Mouse (Mus musculus) right cerebral cortex, postnatal 4 days (tissue): ENCODE results near the gene Uck1.

ENCODE experiments used
- DNase-seq: peaks from one replicate; pipeline ENCODE4 v3.0.0-alpha.2; 2022

The Uck1 gene

DNA sequence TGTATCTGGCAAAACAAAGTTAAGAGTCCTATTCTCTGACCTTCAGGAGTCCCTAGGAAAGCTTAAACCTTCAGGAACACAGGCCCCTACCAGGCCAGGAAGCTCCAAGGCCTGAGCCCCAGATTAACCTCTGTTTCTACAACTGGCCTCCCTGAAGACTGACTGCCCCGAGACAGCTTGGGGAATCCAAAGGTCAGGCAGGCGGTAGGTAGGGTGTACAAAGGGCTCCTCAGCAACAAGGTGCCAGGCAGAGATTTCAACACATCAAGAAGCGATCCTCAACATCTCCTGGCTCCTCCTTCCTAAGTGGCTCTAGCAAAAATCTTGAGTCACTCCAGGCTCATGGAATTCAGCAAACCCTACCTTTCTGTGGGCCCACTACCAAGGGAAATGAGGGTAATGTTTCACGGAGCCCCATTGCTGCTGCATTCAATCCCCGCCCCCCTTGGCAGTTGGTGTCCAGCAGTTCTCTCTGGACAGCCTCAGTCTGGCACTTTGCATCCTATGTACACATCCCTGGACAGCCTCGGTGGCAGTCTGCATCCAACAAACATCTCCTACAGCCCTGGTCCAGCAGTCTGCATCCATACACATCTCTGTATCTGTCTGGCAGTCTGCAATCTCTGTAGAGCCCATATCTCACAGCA lies 949 bp downstream of the Uck1 start:
- DNase-seq = no peak

DNA sequence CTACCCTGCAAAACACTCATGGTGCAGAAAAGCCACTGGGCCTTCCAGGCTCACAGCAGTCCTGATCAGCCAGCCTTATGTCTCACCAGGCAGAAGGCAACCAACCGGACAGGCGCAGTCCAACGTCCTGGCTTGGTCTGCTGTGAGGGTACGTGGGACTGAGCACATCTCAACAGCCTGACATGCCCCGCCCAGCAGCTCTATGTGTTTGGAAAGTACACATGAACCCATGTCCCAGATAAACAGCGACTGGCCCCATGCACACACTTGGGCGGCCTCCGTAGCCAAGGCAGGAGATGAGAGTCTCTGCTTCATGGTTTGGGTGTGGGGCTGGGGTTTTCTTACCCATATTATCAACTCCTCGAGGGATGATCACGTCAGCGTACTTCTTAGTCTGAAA lies 3.7 kb downstream of the Uck1 start:
- DNase-seq = no peak

DNA sequence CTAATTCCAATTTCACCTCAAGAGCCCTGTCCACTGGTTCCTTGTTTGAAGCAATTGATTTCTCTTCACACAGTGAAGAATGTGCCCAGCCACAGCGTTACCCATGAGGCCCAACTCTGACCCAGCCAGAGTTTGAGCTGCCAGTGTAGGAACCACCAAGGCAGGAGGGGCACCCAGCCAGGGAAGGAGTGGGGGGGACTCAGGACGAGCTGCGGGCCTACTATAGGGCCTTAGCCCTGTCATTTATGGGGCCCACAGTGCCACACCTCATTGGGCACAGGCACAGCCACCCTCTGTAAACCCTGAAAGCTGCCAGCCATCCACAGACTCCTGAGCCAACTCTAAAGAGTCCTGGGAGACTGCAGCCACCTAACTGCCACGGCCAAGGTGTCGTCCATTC lies 5.4 kb downstream of the Uck1 start:
- no peak for DNase-seq

DNA sequence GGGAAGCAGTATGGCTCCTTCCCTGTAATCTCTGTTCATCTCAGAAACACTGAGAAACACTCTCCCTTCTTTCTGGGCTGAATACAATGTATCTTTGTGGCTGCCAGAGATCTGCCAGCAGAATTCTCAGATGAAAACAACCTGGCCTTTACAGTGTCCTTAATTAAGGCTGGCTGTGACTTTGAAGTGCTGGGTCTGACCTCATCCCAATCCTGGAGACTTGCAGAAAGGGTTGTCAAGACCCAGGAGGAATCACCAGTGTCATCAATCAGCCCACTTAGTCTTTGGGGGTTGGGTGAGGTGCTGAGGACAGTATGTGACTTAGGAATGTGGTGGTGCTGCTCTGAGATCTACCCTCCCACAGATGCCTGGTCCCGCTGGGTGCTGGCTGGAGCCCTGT lies 6.6 kb downstream of the Uck1 start:
- DNase-seq = no peak

DNA sequence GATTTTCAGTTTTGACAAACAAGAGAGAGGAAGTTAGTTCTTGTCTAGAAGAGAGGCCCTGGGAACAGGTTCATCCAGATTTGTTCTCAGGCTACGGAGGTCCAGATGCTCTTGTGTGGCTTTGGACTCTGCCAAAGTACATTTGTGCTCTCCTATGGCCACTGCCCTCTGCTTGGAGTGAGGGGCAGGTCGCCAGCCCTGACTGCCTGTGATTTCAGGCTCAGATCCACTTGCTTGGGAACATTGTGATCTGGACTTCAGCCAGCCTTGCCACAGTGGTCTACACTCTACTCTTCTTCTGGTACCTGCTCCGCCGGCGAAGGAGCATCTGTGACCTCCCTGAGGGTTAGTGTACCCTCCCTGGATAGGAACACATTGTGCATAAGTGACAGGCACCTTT lies 7.3 kb downstream of the Uck1 start:
- no peak for DNase-seq

DNA sequence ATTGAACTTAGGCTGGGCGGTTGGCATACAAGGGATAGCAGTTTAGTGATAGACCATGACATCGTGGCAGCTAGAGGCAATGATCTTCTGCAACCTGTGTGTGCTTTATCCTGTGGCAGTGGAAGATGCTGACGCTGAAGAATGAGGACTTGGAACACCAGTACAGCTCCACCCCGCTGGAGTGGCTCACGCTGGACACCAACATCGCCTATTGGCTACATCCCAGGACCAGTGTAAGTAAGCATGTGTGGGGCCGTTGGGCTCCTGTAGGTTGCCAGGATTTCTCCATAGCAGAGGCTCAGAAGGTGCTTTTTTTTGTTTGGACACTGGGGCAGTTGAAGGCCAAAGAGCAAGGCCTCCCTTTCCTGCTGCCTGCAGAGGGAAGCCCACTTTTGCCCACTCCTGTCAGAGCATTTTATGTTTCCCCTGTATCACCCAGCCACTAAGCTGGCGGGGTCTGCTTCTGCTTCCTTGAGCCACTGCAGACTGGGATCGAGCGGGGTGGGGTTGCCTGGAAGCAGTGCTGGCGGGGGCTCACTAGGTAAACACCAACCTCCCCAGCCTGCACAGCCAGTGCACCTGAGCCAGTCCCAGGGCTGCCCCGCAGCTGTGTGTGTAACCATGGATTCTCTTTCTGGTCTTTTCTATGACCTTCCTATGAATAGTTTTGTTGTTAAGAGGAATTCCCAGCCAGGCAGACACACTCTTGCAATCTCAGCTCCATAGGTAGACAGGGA lies 8.0 kb downstream of the Uck1 start:
- DNase-seq = no peak

DNA sequence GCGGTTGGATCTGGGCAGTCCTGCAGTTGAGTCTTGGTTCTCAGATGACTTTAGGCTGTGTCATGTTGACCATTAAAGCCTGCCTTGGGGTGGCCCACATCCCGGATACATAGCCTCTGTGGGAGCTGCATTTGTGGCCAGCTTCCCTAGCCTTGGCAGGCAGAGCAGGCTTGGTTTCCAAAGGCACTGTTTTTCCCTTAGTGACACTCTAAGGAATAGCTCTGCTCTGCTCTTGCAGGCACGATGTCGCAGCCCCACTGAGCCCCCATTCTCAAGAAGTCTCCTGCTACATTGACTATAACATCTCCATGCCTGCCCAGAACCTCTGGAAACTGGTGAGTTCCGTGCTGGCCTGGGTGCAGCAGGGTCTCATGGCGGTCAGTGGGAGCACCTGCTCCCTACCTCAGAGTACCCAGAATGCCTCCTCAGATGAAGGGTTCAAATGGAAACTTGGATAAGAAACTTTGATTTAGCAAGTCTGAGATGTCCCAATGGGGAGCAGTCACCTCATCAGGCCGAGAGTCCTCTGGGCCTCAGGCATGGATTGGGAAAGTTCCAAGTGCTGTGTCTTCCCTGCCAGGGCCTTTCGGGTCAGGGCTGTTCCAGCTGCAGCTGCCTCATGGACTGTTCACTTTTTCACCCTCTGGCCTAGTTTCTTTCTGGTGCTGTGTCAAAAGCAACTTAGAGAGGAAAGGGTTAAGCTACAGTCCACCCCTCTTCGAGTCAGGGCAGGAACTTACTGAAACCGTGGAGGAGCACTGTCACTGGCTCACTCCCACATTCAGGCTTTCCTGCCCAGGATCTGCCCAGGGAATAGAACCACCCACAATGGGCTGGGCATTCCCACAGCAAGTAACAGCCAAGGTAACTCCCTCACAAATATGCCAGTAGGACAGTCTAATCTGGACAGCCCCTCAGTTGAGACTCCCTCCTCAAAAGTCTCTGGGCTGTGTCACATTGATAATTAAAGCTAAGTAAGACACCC lies 11.3 kb downstream of the Uck1 start:
- DNase-seq = no peak

DNA sequence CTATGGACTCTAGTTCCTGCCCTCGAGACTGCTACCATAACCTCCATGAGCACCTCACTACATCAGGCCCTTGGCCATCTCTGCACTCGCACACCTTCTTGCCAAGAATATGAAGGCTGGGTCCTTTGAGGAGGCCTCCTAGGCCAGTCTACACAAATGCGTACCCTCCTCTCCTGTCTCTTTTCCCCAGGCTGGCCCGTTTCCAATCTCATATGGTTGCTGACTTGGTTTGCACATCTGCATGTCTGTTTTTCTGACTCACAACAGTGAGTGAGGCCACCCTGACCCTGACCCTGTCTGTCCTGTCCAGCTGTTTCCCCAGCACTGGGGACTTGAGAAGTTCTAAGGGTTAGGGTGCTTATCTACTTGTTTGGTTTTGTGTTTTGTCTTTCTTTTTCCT lies 13.2 kb downstream of the Uck1 start:
- DNase-seq = no peak

DNA sequence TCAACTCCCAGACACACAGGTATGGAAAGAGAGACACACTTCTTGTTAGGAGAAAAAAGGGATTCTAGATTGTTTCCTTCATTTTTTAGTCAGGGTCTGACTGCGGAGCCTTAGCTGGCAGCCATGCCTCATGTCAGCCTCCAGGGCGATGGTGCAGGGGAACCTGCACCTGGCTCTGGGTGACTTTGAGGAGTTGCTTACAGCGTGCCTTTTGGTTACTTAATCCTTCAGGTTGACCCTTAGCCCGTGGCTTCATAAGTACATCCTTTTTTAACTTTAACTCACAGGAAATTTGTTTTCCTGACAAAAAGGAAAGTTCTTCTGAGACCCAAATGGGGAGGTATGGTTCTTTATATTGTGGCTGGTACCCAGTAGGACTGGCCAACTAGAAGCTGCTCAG lies 17.0 kb downstream of the Uck1 start:
- DNase-seq = no peak

DNA sequence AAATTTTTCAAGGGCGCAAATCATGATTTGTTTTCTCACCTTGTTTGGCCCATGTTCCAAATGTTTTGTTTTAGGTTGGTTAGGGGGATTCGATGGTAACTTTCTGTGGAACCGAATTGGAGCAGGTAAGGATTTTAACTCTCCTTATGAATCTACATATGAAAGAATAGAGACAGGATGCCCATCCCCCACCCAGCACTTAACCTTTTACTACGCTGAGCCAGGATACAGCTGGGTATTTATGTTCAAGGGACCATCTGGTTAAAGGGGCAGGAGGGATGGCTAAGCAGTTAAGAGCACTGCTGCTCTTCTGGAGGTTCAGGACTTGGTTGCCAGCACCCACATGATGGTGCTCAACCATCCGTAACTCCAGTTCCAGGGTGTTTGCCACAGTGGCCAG lies 19.4 kb downstream of the Uck1 start:
- no peak for DNase-seq

DNA sequence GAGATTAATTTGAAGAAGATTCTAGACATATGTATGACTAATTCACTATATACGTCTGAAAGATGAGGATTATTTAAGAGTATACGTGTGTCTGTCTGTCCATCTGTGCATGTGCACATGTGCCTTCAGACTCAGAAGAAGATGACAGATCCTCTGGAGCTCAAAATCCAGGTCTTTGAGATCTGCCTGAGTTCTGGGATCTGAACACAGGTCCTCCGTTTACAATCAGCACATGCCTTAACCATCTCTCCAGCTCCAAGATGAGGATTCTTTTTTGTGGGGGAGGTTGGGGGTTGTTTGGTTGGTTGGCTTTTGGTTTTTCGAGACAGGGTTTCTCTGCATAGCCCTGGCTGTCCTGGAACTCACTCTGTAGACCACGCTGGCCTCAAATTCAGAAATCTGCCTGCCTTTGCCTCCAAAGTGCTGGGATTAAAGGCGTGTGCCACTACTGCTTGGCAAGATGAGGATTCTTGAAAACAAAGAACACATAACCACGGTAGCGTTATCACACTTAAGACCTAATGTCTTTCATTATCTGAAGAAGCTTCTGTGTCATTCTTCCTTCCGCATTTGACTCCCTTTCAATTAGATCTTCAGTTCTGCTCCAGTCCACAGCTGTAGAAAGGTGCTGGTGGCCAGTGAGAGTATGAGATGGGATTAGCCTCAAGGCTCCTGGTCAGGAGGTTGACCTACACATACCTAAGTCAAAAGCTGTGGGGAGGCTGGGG lies 21.1 kb downstream of the Uck1 start:
- no peak for DNase-seq

DNA sequence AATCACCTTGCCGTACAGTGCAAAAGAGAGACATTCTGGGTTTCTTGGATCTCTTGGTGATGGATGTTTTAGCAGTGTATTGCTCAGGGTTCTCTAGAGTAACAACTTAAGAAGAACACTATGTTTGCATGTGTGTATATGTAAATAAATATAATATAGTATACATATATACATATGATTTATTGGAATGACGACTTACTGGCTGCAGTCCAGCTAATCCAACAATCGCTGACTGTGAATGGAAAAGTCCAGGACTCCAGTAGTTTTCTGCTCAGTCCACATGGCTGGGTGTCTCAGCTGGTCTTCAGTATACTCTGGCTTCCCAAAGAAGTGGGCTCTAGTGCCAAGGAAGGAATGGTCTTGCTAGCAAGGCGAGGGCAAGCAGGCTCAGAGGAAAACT lies 22.4 kb downstream of the Uck1 start:
- no peak for DNase-seq

DNA sequence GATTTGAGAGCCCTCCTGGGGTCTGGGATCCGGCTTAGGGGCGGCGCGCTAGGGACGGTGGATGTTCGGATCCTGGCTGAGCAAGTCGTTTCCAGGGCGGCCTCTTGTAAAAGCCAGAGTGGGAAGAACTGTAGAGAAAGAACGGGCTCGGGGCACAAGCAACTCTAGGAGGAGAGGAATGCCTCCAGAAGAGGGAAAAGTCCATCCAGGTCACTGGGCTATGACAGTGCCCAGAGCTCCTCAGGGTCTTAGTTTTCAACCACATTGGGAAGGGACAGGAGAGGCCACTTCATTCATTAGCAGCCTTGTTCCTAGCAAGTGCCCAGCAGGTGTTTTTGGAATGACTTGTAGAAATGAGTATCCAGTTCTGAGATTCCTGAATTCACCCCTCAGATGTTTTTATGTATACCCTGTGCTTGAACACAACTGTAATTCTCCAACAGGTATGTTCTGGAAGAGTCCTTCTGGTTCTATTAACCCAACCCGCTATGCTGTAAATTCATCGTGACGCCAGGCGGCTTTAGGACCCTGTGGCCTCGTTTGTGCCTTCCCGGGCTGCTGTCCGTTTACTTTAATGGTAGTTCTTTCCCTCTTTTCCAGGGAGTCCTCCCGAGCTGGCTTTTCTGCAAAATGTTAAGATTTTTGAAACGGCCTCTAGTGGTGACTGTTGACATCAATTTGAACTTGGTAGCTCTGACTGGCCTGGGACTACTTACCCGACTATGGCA lies 23.0 kb downstream of the Uck1 start:
- DNase-seq = peak; percentile 26

DNA sequence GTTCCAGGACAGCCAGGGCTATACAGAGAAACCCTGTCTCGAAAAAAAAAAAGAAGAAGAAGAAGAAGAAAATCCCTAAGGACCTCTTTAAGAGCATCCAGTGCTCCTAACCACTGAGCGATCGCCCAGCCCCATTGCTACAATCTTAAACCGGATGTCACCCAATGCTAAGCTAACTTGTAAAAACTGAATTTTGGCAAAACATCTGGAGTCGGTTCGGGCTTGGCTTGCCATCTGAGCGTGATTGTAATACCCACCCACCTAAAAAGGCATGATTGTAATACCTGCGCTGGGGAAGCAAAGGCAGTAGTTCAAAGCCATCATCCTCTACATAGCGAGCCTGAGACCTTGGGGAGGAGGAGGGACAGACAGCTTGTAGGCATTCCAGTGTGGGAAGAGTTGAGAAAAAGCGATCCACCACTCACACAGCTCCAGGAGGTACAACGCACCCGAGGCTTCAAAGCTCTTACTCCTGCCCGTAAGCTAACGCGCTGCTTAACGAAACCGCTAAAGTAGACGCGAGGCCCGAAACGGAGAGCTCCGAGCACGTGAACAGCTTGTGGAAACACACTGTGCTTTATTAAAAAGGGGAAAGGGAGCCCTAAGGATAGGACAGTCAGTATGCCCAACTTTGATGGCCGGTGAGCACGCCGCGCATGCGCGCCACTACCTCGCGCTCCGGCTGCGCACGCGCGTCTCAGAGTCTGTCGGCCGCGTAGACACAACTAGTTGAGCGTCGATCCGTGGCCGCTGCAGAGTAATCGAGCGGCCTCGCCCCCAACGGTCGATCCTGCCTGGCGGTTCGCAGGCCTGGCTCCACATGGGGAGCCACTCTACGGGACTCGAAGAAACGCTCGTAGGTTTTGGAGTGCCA lies 23.8 kb downstream of the Uck1 start, which contains the start of gene Pomt1:
TSS of gene Pomt1 (plus strand) at position 705 of the 874 bp plus-strand sequence.
- DNase-seq = peak; percentile 90

DNA sequence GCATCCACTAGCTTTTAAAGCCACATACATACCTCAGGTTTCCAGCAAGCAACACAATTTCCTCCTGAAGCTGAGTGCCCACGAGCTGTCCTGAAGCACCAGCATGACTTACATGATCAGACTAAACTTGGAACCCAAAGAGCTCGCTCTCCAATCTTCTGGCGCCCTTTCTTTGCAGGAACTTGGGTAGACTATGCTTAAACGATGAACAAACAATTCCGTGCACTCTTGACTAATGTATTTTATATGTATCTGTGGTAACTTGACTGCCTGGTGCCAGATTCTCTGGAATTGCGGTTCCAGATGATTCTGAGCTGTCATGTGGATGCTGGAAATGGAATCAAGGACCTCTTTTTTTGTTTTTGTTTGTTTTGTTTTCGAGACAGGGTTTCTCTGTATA lies 24.5 kb downstream of the Uck1 start:
- no peak for DNase-seq

DNA sequence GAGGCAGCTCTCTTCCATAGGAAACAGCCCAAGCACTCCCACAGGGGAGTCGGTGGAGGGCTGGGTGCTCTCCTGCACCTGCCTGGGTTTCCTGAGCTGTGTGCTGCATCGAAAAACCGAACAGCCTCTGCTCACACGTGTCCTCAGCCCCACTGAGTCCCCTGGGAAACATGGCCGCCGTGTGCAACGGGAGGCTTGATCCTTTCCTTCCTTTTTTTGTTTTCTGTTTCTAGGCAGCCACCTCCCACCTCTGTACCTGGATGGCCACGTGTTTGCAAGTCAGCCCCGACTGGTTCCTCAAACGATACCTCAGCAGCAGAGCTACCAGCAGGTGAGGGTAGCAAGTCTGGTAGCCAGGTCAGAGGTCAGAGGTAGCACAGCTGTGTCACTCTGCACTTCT lies 37.9 kb downstream of the Uck1 start:
- DNase-seq = no peak

DNA sequence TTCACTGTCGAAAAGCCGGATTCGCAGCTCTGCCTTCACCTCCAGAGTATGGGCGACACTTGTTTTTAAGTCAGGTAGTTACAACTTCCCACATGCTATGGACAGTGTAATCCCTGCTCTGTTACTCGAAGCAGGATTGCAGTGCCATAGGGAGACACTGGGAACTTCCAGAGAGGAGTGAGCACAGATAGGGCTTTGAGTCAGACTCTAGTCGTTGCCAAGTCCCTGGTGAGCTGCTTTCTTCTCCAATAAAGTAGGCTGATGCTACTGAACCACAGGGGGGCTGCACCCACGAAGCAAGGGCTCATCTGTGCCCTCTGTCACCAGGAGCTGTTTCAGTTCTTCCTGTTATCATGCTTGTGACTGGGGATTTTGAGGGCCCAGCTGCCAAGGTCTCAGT lies 38.4 kb downstream of the Uck1 start:
- DNase-seq = no peak

DNA sequence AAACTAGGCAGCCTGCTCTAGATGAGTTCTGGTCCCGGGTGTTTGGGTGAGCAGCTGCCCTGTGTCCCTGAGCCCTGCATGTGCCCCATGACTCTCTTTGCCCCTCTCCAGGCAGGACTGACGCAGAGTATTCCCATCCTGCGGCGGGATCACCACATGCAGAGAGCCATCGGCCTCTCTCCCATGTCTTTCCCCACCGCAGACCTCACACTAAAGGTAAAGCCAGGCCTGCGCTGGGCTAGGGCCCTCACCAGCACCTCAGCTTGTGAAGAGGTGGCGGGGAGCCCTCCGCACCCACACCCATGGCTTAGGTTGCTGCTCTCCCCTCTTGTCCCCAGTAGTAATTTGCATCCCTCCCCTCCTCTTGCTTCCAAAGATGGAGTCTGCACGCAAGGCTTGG lies 39.0 kb downstream of the Uck1 start:
- DNase-seq = no peak

DNA sequence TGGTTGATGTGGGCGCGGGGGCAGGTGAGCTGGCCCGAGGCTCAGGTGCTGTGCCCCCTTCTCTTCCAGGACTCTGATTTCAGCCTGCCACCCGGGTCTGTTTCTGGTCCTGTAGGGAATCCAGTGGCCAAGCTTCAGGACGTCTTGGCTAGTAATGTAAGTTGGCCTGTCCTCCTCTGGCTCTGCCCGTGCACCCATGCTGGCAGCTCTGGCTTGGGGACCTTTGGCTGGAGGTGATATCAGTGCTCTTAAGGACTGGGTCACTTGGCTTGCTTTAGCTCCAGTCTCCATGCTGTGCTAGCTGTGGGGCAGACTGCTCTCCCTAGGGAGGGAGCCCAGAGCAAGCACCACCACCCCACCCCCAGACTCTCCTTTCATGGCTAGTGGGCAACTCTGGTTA lies 39.9 kb downstream of the Uck1 start:
- DNase-seq = no peak

DNA sequence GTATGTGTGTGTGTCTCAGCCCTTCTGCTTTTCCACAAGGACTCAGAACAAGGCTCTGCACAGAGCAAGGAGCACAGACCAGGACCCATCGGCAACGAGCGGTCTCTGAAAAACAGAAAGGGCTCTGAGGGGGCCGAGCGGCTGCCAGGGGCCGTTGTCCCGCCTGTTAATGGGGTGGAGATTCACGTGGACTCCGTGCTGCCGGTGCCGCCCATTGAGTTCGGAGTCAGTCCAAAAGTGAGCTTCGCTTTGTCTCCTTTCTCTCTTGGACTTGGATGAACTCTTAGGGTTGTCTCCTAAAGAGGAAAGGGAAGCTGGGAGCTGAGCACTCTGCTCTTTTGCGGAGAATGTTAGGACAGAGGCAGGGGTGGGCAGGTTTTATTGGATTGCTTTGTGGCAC lies 40.5 kb downstream of the Uck1 start:
- no peak for DNase-seq
